Mouse (Mus musculus): ENCODE measurements around the gene Ndufb8. TPM values are rescaled to one million over a fixed set of nuclear protein-coding genes. Genes with fewer than 3 reads are reported as not detected.

Ndufb8 gene
- polyA plus RNA-seq, 1 experiment from 2014 or later: 467 TPM

DNA sequence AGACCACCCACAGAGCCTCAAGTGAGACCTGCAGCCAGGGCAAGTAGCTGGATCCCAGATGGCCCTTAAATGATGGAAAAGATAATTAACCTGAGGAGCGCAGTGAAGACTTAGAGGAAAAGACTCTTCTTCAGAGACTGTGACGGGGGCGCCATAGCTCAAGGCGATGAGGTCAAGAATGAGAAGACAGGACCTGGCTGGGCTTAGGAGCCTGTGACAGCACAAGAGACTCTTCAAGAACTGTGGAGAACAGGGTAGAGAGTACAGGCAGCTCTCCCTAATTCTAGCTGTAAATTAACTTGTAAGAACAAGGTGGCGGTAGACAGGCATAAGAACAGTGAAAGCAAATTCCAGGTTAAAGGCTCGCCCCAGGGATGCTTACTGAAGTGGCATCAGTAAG, 53.3 kb downstream of the Ndufb8 start:
- Histone ChIP-seq H3K9me3 (replicated peaks) (no peaks in the 10 kb centered on the region), H3K27me3 (peaks cover 94% of the 10 kb centered on the region), H3K4me2 (no peak overlapping the region), H3K36me3 (ENCODE audit: poor library complexity, severe bottlenecking) (no peaks in the 10 kb centered on the region), H3K4me3 (no peak overlapping the region), H3K4me1 (no peaks in the 10 kb centered on the region), H3K27ac (no peak overlapping the region), H3K9ac (no peak overlapping the region)
- 85% methylated on average over 6 of the region's 6 CpGs for WGBS
- no peak for ATAC-seq

DNA sequence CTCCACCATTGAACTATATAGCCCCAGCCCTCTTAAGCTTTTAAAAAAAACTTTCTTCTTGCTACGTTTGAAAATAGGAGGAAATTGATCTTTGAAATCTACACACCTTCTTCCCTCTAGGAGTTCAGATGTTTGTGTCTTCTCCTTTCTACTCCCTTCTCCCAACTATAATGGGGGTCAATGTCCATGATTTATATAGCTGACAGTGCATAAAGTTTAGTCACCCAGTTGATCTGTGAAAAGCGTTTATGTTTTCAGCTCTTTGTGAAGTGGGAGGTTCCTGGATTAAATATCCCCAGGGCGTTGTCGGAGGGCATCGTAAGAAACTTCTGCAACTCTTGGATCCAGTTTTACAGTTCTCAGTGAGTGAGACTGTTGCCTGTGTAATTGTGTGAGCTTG, 55.0 kb downstream of the Ndufb8 start:
- WGBS: 27% methylated on average over 5 of the region's 5 CpGs
- Histone ChIP-seq H3K4me3 (no peak overlapping the region), H3K27me3 (peaks cover 95% of the 10 kb centered on the region), H3K36me3 (ENCODE audit: poor library complexity, severe bottlenecking) (no peaks in the 10 kb centered on the region), H3K9ac (no peak overlapping the region), H3K4me2 (no peak overlapping the region), H3K27ac (no peak overlapping the region), H3K9me3 (replicated peaks) (no peaks in the 10 kb centered on the region), H3K4me1 (no peaks in the 10 kb centered on the region)
- no peak for ATAC-seq

DNA sequence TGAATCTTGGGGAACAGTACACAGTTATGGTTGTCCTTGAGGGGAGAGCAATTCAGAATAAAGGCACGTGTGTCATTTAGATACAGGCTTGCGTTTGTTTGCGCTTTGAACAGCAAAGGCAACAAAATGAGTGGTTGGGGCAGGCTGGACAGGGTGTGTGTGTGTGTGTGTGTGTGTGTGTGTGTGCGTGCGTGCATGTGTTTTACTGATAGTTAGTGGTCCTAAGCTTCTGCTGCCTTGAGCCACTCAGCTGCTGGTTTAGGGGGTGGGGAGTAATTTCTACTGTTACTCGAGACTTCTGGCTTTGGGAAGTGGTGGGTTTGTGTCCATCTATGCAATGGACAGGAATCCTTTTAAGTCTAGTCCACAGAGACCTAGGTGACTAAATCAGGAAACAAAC, 56.3 kb downstream of the Ndufb8 start:
- 54% methylated on average over 6 of the region's 6 CpGs for WGBS
- Histone ChIP-seq H3K27ac (no peak overlapping the region), H3K27me3 (peaks cover 95% of the 10 kb centered on the region), H3K9me3 (replicated peaks) (no peaks in the 10 kb centered on the region), H3K4me3 (no peak overlapping the region), H3K9ac (no peak overlapping the region), H3K4me1 (no peaks in the 10 kb centered on the region), H3K4me2 (no peak overlapping the region), H3K36me3 (ENCODE audit: poor library complexity, severe bottlenecking) (no peaks in the 10 kb centered on the region)
- no peak for ATAC-seq

Other genes with a start within 250 kb of the Ndufb8 start
- gene Scd4, start 222.3 kb downstream of the Ndufb8 start, polyA plus RNA-seq (2015; fragmentation: Nextera tagmentation; extraction: Ambion mirVana): 0.16 and 0.23 TPM in 2 replicates
- gene Scd1, start 147.6 kb downstream of the Ndufb8 start, polyA plus RNA-seq (2015; fragmentation: Nextera tagmentation; extraction: Ambion mirVana): 3.0 and 4.5 TPM in 2 replicates
- 8.1 and 16.7 TPM in 2 replicates for gene Wnt8b, start 62.0 kb downstream of the Ndufb8 start, polyA plus RNA-seq (2015; fragmentation: Nextera tagmentation; extraction: Ambion mirVana)
- gene Sec31b, start 9.6 kb downstream of the Ndufb8 start, polyA plus RNA-seq (2015; fragmentation: Nextera tagmentation; extraction: Ambion mirVana): 0.15 and 0.40 TPM in 2 replicates
- not detected in 2 replicates for gene Gm20538, start 2.6 kb downstream of the Ndufb8 start, polyA plus RNA-seq (2015; fragmentation: Nextera tagmentation; extraction: Ambion mirVana)
- 32.5 and 37.2 TPM in 2 replicates for gene Hif1an, start 7.4 kb upstream of the Ndufb8 start, polyA plus RNA-seq (2015; fragmentation: Nextera tagmentation; extraction: Ambion mirVana)
- 0.05 TPM in 1 of 2 replicates, not detected in the other for gene Pax2, start 200.6 kb upstream of the Ndufb8 start, polyA plus RNA-seq (2015; fragmentation: Nextera tagmentation; extraction: Ambion mirVana)

All from forebrain, embryonic 13.5 days (tissue).